In the genomic region with DNA sequence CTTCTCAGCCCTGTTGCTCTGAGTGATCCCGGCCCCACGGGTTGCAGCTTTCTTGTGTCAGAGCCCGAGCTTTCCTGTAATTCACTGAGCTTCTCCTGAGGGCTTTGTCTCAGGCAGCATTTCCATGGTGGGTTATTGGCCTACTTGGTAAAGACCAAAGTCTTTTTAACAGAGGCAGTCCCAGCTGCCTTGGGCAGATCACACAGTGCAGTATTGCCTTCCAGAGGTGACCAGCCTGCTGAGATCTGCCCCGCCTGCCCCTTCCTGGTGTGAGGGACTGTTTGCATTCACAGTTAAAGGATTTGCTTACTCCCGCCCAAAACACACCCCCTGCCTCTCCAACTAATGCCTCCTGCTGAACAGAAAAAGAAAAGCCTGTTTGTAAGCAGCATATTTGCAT, we compare ENCODE assay signal across 8 mouse cellular contexts. TPM values are rescaled to one million over a fixed set of nuclear protein-coding genes. Genes with fewer than 3 reads are reported as not detected.
DNase-seq lines count a peak whose midpoint lies in the region; ATAC-seq and TF ChIP-seq lines count a peak whose summit lies in the region.

No protein-coding gene starts in this region.

- no peak for ATAC-seq in limb, embryonic 15.5 days (ENCODE audit: insufficient number of reproducible peaks, low FRiP score, low TSS enrichment, low read depth)
- no peak for ATAC-seq in stomach, embryonic 14.5 days (ENCODE audit: insufficient number of reproducible peaks, insufficient read depth, low FRiP score, low read depth)
- no peak for ATAC-seq in cerebellum, adult (ENCODE audit: insufficient number of reproducible peaks, low FRiP score, low TSS enrichment)

- no peak overlapping the region for H3K4me2 ChIP-seq in limb, embryonic 15.5 days
- H3K4me2 ChIP-seq in stomach, embryonic 14.5 days (replicated peaks; ENCODE audit: low read depth, low read length) = 0 out of 2 replicates have a peak overlapping the region, but pooled peaks have one; percentile 16

- H3K4me3 ChIP-seq in thymus, adult 2 months (ENCODE audit: control insufficient read depth, insufficient read depth, low read length) = no peak overlapping the region
- H3K4me3 ChIP-seq in hindbrain, embryonic 10.5 days = no peak overlapping the region
- H3K4me3 ChIP-seq in limb, embryonic 15.5 days = no peak overlapping the region
- H3K4me3 ChIP-seq in stomach, embryonic 14.5 days (ENCODE audit: low read depth, low read length) = no peak overlapping the region

- peaks cover 38% of the 10 kb centered on the region for H3K4me1 ChIP-seq in thymus, adult 2 months (replicated peaks; ENCODE audit: control insufficient read depth, insufficient read depth, low read length)
- H3K4me1 ChIP-seq in hindbrain, embryonic 10.5 days (replicated peaks) = peaks cover 79% of the 10 kb centered on the region
- H3K4me1 ChIP-seq in limb, embryonic 15.5 days = peaks cover 48% of the 10 kb centered on the region
- H3K4me1 ChIP-seq in stomach, embryonic 14.5 days (ENCODE audit: control insufficient read depth, insufficient read depth, low read length) = peaks cover 41% of the 10 kb centered on the region

- 0 out of 2 replicates have a peak overlapping the region, but pooled peaks have one; percentile 2 for H3K9ac ChIP-seq in limb, embryonic 15.5 days
- H3K9ac ChIP-seq in stomach, embryonic 14.5 days (replicated peaks; ENCODE audit: low read depth, low read length) = no peak overlapping the region

- DNase-seq in thymus, adult 2 months = no peak
- DNase-seq in thymus, postnatal 14 days = no peak
- DNase-seq in hindbrain, embryonic 10.5 days (ENCODE audit: low spot score) = peak; percentile 41
- no peak for DNase-seq in adrenal gland, postnatal 14 days
- DNase-seq in layer of hippocampus, postnatal 10 days (ENCODE audit: low spot score in 2 of 2) = no peak

- H3K27me3 ChIP-seq in thymus, adult 2 months (ENCODE audit: control insufficient read depth, insufficient read depth, low read length) = no peaks in the 10 kb centered on the region
- H3K27me3 ChIP-seq in hindbrain, embryonic 10.5 days (ENCODE audit: insufficient read depth, poor library complexity, severe bottlenecking) = no peaks in the 10 kb centered on the region
- H3K27me3 ChIP-seq in limb, embryonic 15.5 days = no peaks in the 10 kb centered on the region
- no peaks in the 10 kb centered on the region for H3K27me3 ChIP-seq in stomach, embryonic 14.5 days (ENCODE audit: control insufficient read depth, insufficient read depth, low read length)

- TF ChIP-seq POLR2A in thymus, adult 2 months (IDR thresholded peaks at IDR 0.05; ENCODE audit: control insufficient read depth, extremely low read depth, insufficient read depth, low read length, poor library complexity) = no peak

- no peak for TF ChIP-seq CTCF in thymus, adult 2 months (IDR thresholded peaks at IDR 0.05; ENCODE audit: borderline replicate concordance, control insufficient read depth, extremely low read depth, insufficient read depth, low read length, poor library complexity)

- WGBS in thymus, adult 2 months = 43% methylated on average over 5 of the region's 5 CpGs
- 3% methylated on average over 5 of the region's 5 CpGs for WGBS in hindbrain, embryonic 10.5 days
- WGBS in limb, embryonic 15.5 days = 17% methylated on average over 5 of the region's 5 CpGs
- WGBS in stomach, embryonic 14.5 days = 9% methylated on average over 5 of the region's 5 CpGs

- H3K36me3 ChIP-seq in thymus, adult 2 months (ENCODE audit: control insufficient read depth, insufficient read depth, low read length) = no peaks in the 10 kb centered on the region
- peaks cover 10% of the 10 kb centered on the region; the same call in 1 of the 2 replicates for H3K36me3 ChIP-seq in hindbrain, embryonic 10.5 days
- H3K36me3 ChIP-seq in limb, embryonic 15.5 days = no peaks in the 10 kb centered on the region
- no peaks in the 10 kb centered on the region for H3K36me3 ChIP-seq in stomach, embryonic 14.5 days (ENCODE audit: control insufficient read depth, insufficient read depth, low read length)

- H3K27ac ChIP-seq in thymus, adult 2 months (ENCODE audit: control insufficient read depth, insufficient read depth, low read length) = peak overlapping the region; percentile 8; the same call in 1 of the 2 replicates
- H3K27ac ChIP-seq in hindbrain, embryonic 10.5 days = peak overlapping the region; percentile 79
- peak overlapping the region; percentile 85 for H3K27ac ChIP-seq in limb, embryonic 15.5 days
- peak overlapping the region; percentile 83 for H3K27ac ChIP-seq in stomach, embryonic 14.5 days (ENCODE audit: low read length)

- no peaks in the 10 kb centered on the region for H3K9me3 ChIP-seq in hindbrain, embryonic 10.5 days
- no peaks in the 10 kb centered on the region for H3K9me3 ChIP-seq in limb, embryonic 15.5 days
- H3K9me3 ChIP-seq in stomach, embryonic 14.5 days (ENCODE audit: control insufficient read depth, low read depth, low read length) = no peaks in the 10 kb centered on the region

RNA-seq across cellular contexts. Expression of a gene that starts 51.2 kb away (rescaled TPM):
- polyA plus RNA-seq in thymus, adult 2 months (2012; rRNA removed) = 96.5 and 103 TPM in 2 replicates
- polyA plus RNA-seq in hindbrain, embryonic 10.5 days (2016; fragmentation: Nextera tagmentation; extraction: Ambion mirVana) = 24.1 and 33.1 TPM in 2 replicates
- 22.5 and 25.9 TPM in 2 replicates for polyA plus RNA-seq in limb, embryonic 15.5 days (2015; fragmentation: Nextera tagmentation; extraction: Ambion mirVana)
- 18.3 and 21.9 TPM in 2 replicates for polyA plus RNA-seq in stomach, embryonic 14.5 days (2014; fragmentation: Nextera tagmentation; extraction: Ambion mirVana)
- total RNA-seq in adrenal gland, postnatal 14 days (2021) = 83.1 and 84.0 TPM in 2 replicates
- 100 to 1,000 TPM; 207 to 210 TPM for total RNA-seq in layer of hippocampus, postnatal 10 days (2021)

Comparison
In these comparisons a context has a peak if more than half of its experiments do, and no peak if none do; other contexts are left out.
1. H3K27ac ChIP-seq: peak in every context shown above with its lines; median percentile 85 in limb, embryonic 15.5 days; 83 in stomach, embryonic 14.5 days; 79 in hindbrain, embryonic 10.5 days; 8 in thymus, adult 2 months.